Mouse (Mus musculus): ENCODE measurements around the gene Pfkm.

- TF ChIP-seq CTCF (IDR thresholded peaks at IDR 0.05; ENCODE audit: insufficient read depth, low read length) (no peak), POLR2A (IDR thresholded peaks at IDR 0.05; ENCODE audit: borderline replicate concordance, extremely low read depth, low read depth, low read length) (no peak)
These were observed 19.4 kb downstream of the Pfkm start for GRCm38 (mm10) chr15:98111791-98112190.

Measured in lung, adult 2 months (tissue).